Mouse (Mus musculus) brown adipose tissue, adult 24 weeks (tissue): ENCODE data around the gene Ak2. TPM values are rescaled to one million over a fixed set of nuclear protein-coding genes. Genes with fewer than 3 reads are reported as not detected.

Source experiments
- H3K27ac ChIP-seq: fragments of 200-500 bp; replicated peaks from 2 replicates; pipeline ENCODE4 v1.5.1; 2012; ENCODE audit warnings: low read depth, mild to moderate bottlenecking, low read length
- H3K4me1 ChIP-seq: fragments of 200-500 bp; 2 replicates; pipeline ENCODE4 v1.6.1; 2012; ENCODE audit warnings: low read length, mixed read lengths; ENCODE audit not compliant: control insufficient read depth, insufficient read depth, insufficient read length
- H3K4me3 ChIP-seq: fragments of 200-500 bp; 2 replicates; pipeline ENCODE4 v1.5.1; 2012; ENCODE audit warnings: low read depth, mild to moderate bottlenecking, low read length, moderate library complexity; ENCODE audit not compliant: insufficient read depth
- polyA plus RNA-seq: library from polyadenylated mRNA; stranded (reverse); fragments of >200 nt; gene quantifications from 2 replicates; pipeline ENCODE4 v1.2.4, GENCODE M21; 2012; ENCODE audit not compliant: missing spikeins, insufficient read depth, insufficient read length

Gene Ak2
- polyA plus RNA-seq, 1 experiment: 382 TPM

DNA sequence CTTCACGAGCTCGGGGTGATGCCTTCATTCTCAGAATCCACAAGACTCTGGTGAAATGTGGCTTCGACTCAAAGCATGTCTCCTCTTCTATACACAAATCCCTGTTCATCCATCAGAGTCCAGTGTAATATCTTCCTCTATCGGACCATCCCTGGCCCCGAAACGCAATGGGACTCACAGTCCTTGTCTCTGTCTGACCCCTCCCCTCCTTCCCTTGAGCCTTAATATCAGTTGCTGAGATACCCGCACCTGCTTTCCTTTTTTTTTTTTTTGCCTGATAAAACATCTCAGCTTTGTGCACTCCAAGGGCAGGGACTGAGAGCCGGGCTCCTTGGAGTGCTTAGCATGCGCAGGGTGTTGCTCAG is 28.9 kb upstream of the Ak2 start:
- no peak overlapping the region for H3K27ac ChIP-seq
- peaks cover 2% of the 10 kb centered on the region; the same call in 1 of the 2 replicates for H3K4me1 ChIP-seq
- peak overlapping the region; percentile 56; the same call in 1 of the 2 replicates for H3K4me3 ChIP-seq

DNA sequence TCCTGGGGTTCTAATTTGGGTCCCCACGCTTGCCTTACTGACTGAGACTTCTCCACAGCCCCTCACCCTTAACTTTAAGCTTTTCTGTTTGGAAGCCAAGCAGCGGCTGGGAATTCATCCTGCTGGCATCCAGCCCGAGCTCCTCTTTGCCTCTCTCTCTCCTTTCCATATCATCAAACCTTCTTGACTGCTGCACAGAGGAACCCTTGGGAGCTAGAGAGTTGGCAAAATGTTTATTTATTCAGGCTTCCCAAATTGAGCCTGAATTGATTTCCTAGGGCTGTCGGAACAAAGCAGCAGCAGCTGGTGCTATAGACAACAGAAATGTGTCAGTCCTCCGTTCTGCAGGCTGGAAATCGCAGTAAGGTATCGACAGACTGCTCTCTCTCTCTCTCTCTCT is 25.0 kb upstream of the Ak2 start:
- Histone ChIP-seq H3K4me1 (peaks cover 2% of the 10 kb centered on the region; the same call in 1 of the 2 replicates), H3K27ac (no peak overlapping the region), H3K4me3 (no peak overlapping the region)

GRCm38 (mm10) chr4:128969081-128969480 is 22.7 kb upstream of the Ak2 start:
- no peaks in the 10 kb centered on the region for H3K4me1 ChIP-seq
- H3K27ac ChIP-seq: no peak overlapping the region
- no peak overlapping the region for H3K4me3 ChIP-seq

GRCm38 (mm10) chr4:128969607-128970416 is 21.9 kb upstream of the Ak2 start:
- no peaks in the 10 kb centered on the region for H3K4me1 ChIP-seq
- no peak overlapping the region for H3K27ac ChIP-seq
- no peak overlapping the region for H3K4me3 ChIP-seq

DNA sequence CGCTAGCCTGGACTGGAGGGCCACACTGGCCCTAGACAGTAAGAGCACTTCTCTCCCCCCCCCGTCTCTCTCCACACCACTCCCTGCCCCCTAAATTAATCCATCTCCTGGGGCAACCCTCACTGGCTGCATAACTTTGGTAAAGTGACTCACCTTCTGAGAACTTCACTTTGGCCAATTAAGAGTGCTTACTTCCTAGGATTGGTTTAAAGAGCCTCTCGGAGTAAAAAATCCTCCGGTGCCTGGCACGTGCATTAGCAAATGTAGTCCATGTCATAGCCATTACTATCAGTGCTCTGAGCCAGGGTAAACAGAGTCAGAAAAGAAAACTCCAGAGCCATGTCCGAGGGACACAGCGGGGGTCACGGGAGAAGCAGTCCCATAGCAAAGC is 21.3 kb upstream of the Ak2 start:
- Histone ChIP-seq H3K27ac (no peak overlapping the region), H3K4me1 (no peaks in the 10 kb centered on the region), H3K4me3 (no peak overlapping the region)

- no peaks in the 10 kb centered on the region for H3K4me1 ChIP-seq
- no peak overlapping the region for H3K27ac ChIP-seq
Measured at GRCm38 (mm10) chr4:128971065-128971694, 20.6 kb upstream of the Ak2 start.

DNA sequence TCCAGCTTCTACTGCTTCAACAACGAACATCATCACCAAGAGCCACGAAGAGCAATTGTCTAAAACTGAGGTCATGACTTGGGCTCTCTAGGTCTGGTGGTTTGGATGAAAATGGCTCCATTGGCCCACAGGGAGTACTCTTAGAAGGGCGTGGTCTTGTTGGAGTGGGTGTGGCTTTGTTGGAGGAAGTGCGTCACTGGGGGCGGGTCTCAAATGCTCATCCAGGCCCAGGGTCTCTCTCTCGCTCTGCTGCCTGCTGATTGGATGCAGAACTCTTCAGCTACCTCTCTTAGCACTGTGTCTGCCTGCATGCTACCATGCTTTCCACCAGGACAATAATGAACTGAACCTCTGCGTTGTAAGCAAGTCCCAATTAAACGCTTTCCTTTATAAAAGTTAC is 17.1 kb upstream of the Ak2 start:
- no peak overlapping the region for H3K4me3 ChIP-seq
- H3K4me1 ChIP-seq: no peaks in the 10 kb centered on the region
- H3K27ac ChIP-seq: no peak overlapping the region

More at GRCm38 (mm10) chr4:128971065-128971694, 20.6 kb upstream of the Ak2 start:
- H3K4me3 ChIP-seq: no peak overlapping the region

DNA sequence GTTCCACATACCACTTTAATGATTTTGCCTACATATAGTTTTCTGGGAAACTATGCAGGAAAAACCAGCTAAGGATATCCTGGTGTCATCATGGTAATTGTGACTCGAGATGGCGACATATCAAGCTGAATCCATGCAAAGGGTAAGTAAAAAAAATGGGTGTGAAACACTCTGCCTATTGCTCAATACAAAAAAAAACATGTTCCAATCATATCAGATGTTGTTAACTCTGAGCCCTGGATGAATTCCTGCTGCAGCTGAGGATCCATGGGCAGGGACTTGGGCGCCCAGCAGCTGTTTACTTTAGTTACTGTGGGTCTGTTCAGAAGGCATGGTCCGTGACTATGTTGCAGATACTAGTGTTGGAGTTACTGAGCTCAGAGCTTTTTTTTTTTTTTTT is 15.2 kb upstream of the Ak2 start:
- no peak overlapping the region for H3K4me3 ChIP-seq
- H3K4me1 ChIP-seq: peaks cover 7% of the 10 kb centered on the region
- H3K27ac ChIP-seq: no peak overlapping the region

DNA sequence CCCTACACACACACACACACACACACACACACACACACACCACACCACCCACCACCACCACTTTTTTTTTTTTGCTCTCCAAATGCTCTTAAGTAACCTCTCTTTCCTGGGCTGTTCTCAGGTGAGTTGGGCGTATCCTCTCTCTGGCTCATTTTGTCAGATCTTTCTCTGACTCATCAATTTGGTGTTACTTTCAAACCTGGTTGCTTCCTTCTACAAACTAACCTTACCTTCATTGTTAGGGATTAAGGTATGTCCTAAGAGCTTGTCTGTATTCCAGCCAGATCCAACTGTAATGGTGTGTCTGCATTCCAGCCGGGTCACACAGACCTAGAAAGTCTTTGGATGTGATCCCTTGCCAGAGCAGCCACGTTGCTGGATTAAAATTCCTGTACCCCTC is 14.5 kb upstream of the Ak2 start:
- Histone ChIP-seq H3K27ac (0 out of 2 replicates have a peak overlapping the region, but pooled peaks have one; percentile 22), H3K4me3 (no peak overlapping the region), H3K4me1 (peaks cover 8% of the 10 kb centered on the region)

- no peak overlapping the region for H3K4me3 ChIP-seq
- H3K27ac ChIP-seq: no peak overlapping the region
- peaks cover 8% of the 10 kb centered on the region for H3K4me1 ChIP-seq
Measured at GRCm38 (mm10) chr4:128978634-128979033, 13.1 kb upstream of the Ak2 start.

DNA sequence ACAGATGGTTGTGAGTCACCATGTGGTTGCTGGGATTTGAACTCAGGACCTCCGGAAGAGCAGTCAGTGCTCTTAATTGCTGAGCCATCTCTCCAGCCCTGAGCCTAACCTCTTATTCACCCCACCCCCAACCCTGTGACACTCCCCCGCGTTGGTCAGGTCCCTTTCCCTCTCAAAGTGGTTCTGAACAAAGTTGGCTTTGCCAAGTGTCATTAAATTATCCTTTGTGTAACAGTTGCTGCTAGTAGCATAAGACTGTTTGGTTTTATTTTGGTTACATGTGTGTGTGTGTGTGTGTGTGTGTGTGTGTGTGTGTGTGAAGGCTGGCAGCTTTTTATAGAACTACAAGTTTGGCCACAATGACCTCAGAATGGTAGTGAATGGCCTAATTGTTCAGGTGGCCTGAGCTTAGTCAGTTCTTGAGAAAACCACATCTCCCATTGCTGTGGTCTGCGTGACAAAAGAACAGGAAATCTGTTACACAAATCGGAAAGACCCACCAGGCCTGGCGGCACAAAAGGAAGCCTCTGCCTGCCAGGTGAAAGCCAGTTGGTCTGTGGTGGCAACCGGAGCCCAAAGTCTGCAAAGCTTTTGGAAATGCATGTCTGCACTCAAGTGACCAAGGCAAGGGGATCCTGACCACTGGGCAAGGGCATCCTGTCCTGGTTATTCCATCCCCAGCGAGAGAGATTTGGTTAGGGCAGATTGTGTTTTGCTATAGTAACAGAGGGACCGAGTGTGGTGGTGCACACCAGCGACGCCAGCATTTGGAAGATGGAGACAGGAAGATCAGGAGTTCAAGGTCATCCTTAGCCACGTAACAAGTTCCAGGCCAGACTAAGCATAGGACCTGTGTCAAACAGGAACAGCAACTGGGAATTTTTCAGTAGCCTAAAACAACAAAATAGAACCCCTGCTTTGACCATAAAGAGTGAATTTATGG is 10.6 kb upstream of the Ak2 start:
- Histone ChIP-seq H3K4me3 (no peak overlapping the region), H3K27ac (peak overlapping the region; percentile 56), H3K4me1 (peaks cover 14% of the 10 kb centered on the region)

GRCm38 (mm10) chr4:128981833-128982180 is 10.0 kb upstream of the Ak2 start:
- peaks cover 14% of the 10 kb centered on the region for H3K4me1 ChIP-seq
- peak overlapping the region; percentile 56 for H3K27ac ChIP-seq
- H3K4me3 ChIP-seq: no peak overlapping the region

- peaks cover 14% of the 10 kb centered on the region for H3K4me1 ChIP-seq
- no peak overlapping the region for H3K4me3 ChIP-seq
- H3K27ac ChIP-seq: peak overlapping the region; percentile 79
Measured at GRCm38 (mm10) chr4:128983151-128983550, 8.6 kb upstream of the Ak2 start.

DNA sequence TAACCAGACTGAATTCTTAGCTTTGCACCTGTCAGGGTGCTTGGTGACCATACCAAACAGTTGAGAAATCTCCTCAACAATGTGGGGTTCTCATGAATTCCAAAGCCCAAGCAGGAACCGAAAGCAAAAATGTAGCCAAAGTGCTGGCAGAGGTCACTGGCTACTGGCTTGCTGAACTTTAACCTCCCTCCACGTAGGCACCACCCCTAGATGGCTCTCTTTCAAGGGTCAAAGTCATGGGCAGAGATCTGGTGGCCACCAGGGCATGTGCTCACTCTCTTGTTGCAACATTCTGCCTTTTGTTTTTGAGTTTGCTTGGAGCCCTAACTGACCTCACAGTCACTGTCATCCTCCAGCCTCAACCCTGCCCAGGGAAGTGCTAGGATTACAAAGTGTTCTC is 8.1 kb upstream of the Ak2 start:
- Histone ChIP-seq H3K4me3 (no peak overlapping the region), H3K4me1 (peaks cover 14% of the 10 kb centered on the region), H3K27ac (peak overlapping the region; percentile 79)

- Histone ChIP-seq H3K4me3 (no peak overlapping the region), H3K27ac (peak overlapping the region; percentile 68), H3K4me1 (peaks cover 14% of the 10 kb centered on the region)
Measured at GRCm38 (mm10) chr4:128984600-128984999, 7.2 kb upstream of the Ak2 start.
